22 mouse cellular contexts compared by ENCODE assay signal in genomic region chr4:101180681-101181080, GRCm38 (mm10).
A peak's percentile ranks its signal among the peaks of the same experiment; 100 is the strongest.
DNase-seq lines count a peak whose midpoint lies in the region; ATAC-seq and TF ChIP-seq lines count a peak whose summit lies in the region.
"Had no signal": no experiment of that assay in that cellular context is flagged by ENCODE, and none has a peak within 500 bp of the region (broad histone marks: within the 10 kb centered on the region; RNA-seq: fewer than 3 reads in every experiment).

No protein-coding gene starts in this region.

- peaks cover 25% of the 10 kb centered on the region; the same call in 1 of the 2 replicates for H3K36me3 ChIP-seq in heart, embryonic 15.5 days
- peaks cover 40% of the 10 kb centered on the region for H3K36me3 ChIP-seq in heart, adult 2 months (ENCODE audit: control insufficient read depth, insufficient read depth, low read length)
- H3K36me3 ChIP-seq in midbrain, embryonic 11.5 days (ENCODE audit: control insufficient read depth, insufficient read depth, low read length), result no peaks in the 10 kb centered on the region
- peaks cover 10% of the 10 kb centered on the region for H3K36me3 ChIP-seq in midbrain, embryonic 14.5 days (ENCODE audit: control insufficient read depth, insufficient read depth, low read length)

- ATAC-seq in heart, embryonic 15.5 days (replicated peaks; ENCODE audit: insufficient number of reproducible peaks, insufficient read depth, low FRiP score, low read depth), result no peak
- ATAC-seq in midbrain, embryonic 11.5 days (ENCODE audit: low FRiP score), result no peak
- no peak for ATAC-seq in midbrain, embryonic 14.5 days (ENCODE audit: low FRiP score, low TSS enrichment)
- ATAC-seq: forebrain, embryonic 14.5 days had no signal

- WGBS in heart, embryonic 15.5 days, result 61% methylated on average over 5 of the region's 5 CpGs
- 66% methylated on average over 5 of the region's 5 CpGs for WGBS in heart, adult 2 months
- 56% methylated on average over 5 of the region's 5 CpGs for WGBS in midbrain, embryonic 11.5 days
- 51% methylated on average over 5 of the region's 5 CpGs for WGBS in midbrain, embryonic 14.5 days

- H3K9me3 ChIP-seq in heart, embryonic 15.5 days (replicated peaks), result no peaks in the 10 kb centered on the region
- H3K9me3 ChIP-seq in midbrain, embryonic 11.5 days (ENCODE audit: control insufficient read depth, low read length), result no peaks in the 10 kb centered on the region
- H3K9me3 ChIP-seq in midbrain, embryonic 14.5 days (ENCODE audit: control insufficient read depth, low read length), result no peaks in the 10 kb centered on the region
- H3K9me3 ChIP-seq: embryonic facial prominence, embryonic 13.5 days; embryonic facial prominence, embryonic 15.5 days; forebrain, embryonic 10.5 days; forebrain, embryonic 12.5 days had no signal

- H3K27ac ChIP-seq in heart, embryonic 15.5 days, result peak overlapping the region; percentile 31; the same call in 1 of the 2 replicates
- H3K27ac ChIP-seq in heart, adult 2 months, result no peak overlapping the region
- no peak overlapping the region for H3K27ac ChIP-seq in midbrain, embryonic 11.5 days (ENCODE audit: low read depth, low read length)
- H3K27ac ChIP-seq in midbrain, embryonic 14.5 days (replicated peaks; ENCODE audit: low read depth, low read length), result no peak overlapping the region
- H3K27ac ChIP-seq: embryonic facial prominence, embryonic 13.5 days; embryonic facial prominence, embryonic 15.5 days; forebrain, embryonic 10.5 days; forebrain, embryonic 12.5 days had no signal

- TF ChIP-seq EP300 in heart, adult 2 months (IDR thresholded peaks at IDR 0.05; ENCODE audit: insufficient read depth, low read depth, low read length), result no peak

- no peak overlapping the region for H3K4me2 ChIP-seq in heart, embryonic 15.5 days
- no peak overlapping the region for H3K4me2 ChIP-seq in midbrain, embryonic 11.5 days
- no peak overlapping the region for H3K4me2 ChIP-seq in midbrain, embryonic 14.5 days (ENCODE audit: low read length)
- H3K4me2 ChIP-seq: embryonic facial prominence, embryonic 13.5 days; embryonic facial prominence, embryonic 15.5 days; forebrain, embryonic 12.5 days had no signal

- H3K9ac ChIP-seq in heart, embryonic 15.5 days, result no peak overlapping the region
- H3K9ac ChIP-seq in heart, adult 2 months (ENCODE audit: low read depth, low read length), result no peak overlapping the region
- no peak overlapping the region for H3K9ac ChIP-seq in midbrain, embryonic 11.5 days (ENCODE audit: low read length)
- no peak overlapping the region for H3K9ac ChIP-seq in midbrain, embryonic 14.5 days (replicated peaks; ENCODE audit: low read length)
- H3K9ac ChIP-seq: embryonic facial prominence, embryonic 13.5 days; embryonic facial prominence, embryonic 15.5 days; forebrain, embryonic 12.5 days had no signal

- H3K27me3 ChIP-seq in heart, embryonic 15.5 days, result no peaks in the 10 kb centered on the region
- no peaks in the 10 kb centered on the region for H3K27me3 ChIP-seq in heart, adult 2 months (ENCODE audit: control insufficient read depth, insufficient read depth, low read length)
- no peaks in the 10 kb centered on the region for H3K27me3 ChIP-seq in midbrain, embryonic 11.5 days (ENCODE audit: control insufficient read depth, insufficient read depth, low read length)
- no peaks in the 10 kb centered on the region for H3K27me3 ChIP-seq in midbrain, embryonic 14.5 days (ENCODE audit: control insufficient read depth, insufficient read depth, low read length)
- H3K27me3 ChIP-seq: embryonic facial prominence, embryonic 13.5 days; embryonic facial prominence, embryonic 15.5 days; forebrain, embryonic 12.5 days had no signal

- H3K4me1 ChIP-seq in heart, embryonic 15.5 days (replicated peaks), result peaks cover 29% of the 10 kb centered on the region
- H3K4me1 ChIP-seq in heart, adult 2 months (ENCODE audit: control insufficient read depth, insufficient read depth, low read length), result peaks cover 16% of the 10 kb centered on the region
- no peaks in the 10 kb centered on the region for H3K4me1 ChIP-seq in midbrain, embryonic 11.5 days (ENCODE audit: control insufficient read depth, insufficient read depth, low read length)
- no peaks in the 10 kb centered on the region for H3K4me1 ChIP-seq in midbrain, embryonic 14.5 days (ENCODE audit: control insufficient read depth, insufficient read depth, low read length)
- H3K4me1 ChIP-seq: embryonic facial prominence, embryonic 13.5 days; embryonic facial prominence, embryonic 15.5 days had no signal

- no peak for TF ChIP-seq POLR2A in heart, adult 2 months (IDR thresholded peaks at IDR 0.05; ENCODE audit: insufficient read depth, low read depth, low read length)

- H3K4me3 ChIP-seq in heart, embryonic 15.5 days, result no peak overlapping the region
- H3K4me3 ChIP-seq in heart, adult 2 months, result no peak overlapping the region
- H3K4me3 ChIP-seq in midbrain, embryonic 11.5 days (ENCODE audit: low read depth, low read length), result no peak overlapping the region
- H3K4me3 ChIP-seq in midbrain, embryonic 14.5 days (replicated peaks; ENCODE audit: low read depth, low read length), result no peak overlapping the region
- H3K4me3 ChIP-seq: embryonic facial prominence, embryonic 13.5 days; embryonic facial prominence, embryonic 15.5 days; erythroblast, embryonic 14.5 days; forebrain, embryonic 10.5 days; forebrain, embryonic 12.5 days had no signal

- no peak for TF ChIP-seq CTCF in heart, adult 2 months (IDR thresholded peaks at IDR 0.05)

- H3K79me2 ChIP-seq in heart, adult 2 months (replicated peaks; ENCODE audit: control insufficient read depth, insufficient read depth, low read length), result no peaks in the 10 kb centered on the region

- intact Hi-C loops in heart, postnatal 14 days (cut with DNase I), result loop anchor here (5.0 kb wide), 2 partner anchors 87 to 177 kb away; partner anchors contain the start of gene Jak1
- intact Hi-C loops in heart, adult 2 months (cut with DNase I), result loop anchor here (5.0 kb wide), 1 partner anchor 177 kb away; no protein-coding TSS in a partner anchor

- peak; percentile 85 for DNase-seq in heart, adult 11 months
- DNase-seq in heart, postnatal 14 days, result no peak
- DNase-seq in heart, adult 2 months, result no peak
- peak; percentile 56 for DNase-seq in midbrain, embryonic 11.5 days (ENCODE audit: low spot score, missing footprints)
- no peak for DNase-seq in midbrain, embryonic 14.5 days
- DNase-seq: adrenal gland, adult 2 months; adrenal gland, postnatal 10 days; adrenal gland, postnatal 25 days; cerebellum, adult 11 months; cerebellum, adult 18-20 months; cerebellum, adult 8-10 months; cerebellum, adult 9-11 months; cerebellum, postnatal 14 days; cerebellum, postnatal 36 days; embryo, embryonic 11 days had no signal

Comparison
In these comparisons a context has a peak if more than half of its experiments do, and no peak if none do; other contexts are left out.
1. DNase-seq: peak in heart, adult 11 months (single experiment) and midbrain, embryonic 11.5 days (single experiment); none in heart, postnatal 14 days (0 of 2), heart, adult 2 months (0 of 2) and midbrain, embryonic 14.5 days (single experiment).